Mouse (Mus musculus): ENCODE results near the gene Fam186a. TPM values are rescaled to one million over a fixed set of nuclear protein-coding genes. Genes with fewer than 3 reads are reported as not detected.
"Not testable (repeated sequence)": the region's sequence is repeated elsewhere in the genome, so short reads cannot be mapped to it uniquely, and the experiment has no call there.

Fam186a gene
- polyA plus RNA-seq, 1 experiment from 2014 or later: not detected

DNA sequence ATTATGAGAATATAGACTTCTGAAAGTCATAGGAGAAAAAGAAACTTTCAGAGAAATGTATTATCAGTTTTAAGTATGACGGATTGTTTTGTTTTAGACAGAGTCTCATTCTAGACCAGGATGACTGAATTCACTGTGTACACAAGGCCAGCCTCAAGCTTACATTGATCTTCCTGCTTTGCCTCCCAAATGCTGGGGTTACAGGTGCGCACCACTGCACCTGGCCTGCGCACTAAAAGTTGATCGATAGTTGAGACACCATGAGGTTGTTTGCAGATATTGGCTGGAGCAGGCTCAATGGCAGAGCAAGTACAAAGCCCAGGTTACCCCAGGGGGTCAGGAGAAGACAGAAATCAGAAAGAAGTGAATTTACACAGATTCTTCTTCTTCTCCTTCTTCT lies 55.1 kb downstream of the Fam186a start:
- no peaks in the 10 kb centered on the region for H3K4me1 ChIP-seq (ENCODE audit: control insufficient read depth, insufficient read depth, low read length)
- H3K4me3 ChIP-seq (ENCODE audit: low read depth, low read length): no peak overlapping the region
- H3K27ac ChIP-seq (replicated peaks; ENCODE audit: low read depth, low read length): no peak overlapping the region
- WGBS: 95% methylated on average over 4 of the region's 4 CpGs
- DNase-seq (ENCODE audit: low spot score) (no peak), ATAC-seq (ENCODE audit: low read depth) (no peak)
- no peak overlapping the region for H3K4me2 ChIP-seq (ENCODE audit: low read depth, low read length)
- H3K9me3 ChIP-seq (ENCODE audit: control insufficient read depth, low read length): no peaks in the 10 kb centered on the region
- no peak overlapping the region for H3K9ac ChIP-seq (ENCODE audit: low read depth, low read length)
- H3K36me3 ChIP-seq (ENCODE audit: control insufficient read depth, insufficient read depth, low read length): no peaks in the 10 kb centered on the region
- H3K27me3 ChIP-seq (replicated peaks; ENCODE audit: control insufficient read depth, insufficient read depth, low read length): no peaks in the 10 kb centered on the region

DNA sequence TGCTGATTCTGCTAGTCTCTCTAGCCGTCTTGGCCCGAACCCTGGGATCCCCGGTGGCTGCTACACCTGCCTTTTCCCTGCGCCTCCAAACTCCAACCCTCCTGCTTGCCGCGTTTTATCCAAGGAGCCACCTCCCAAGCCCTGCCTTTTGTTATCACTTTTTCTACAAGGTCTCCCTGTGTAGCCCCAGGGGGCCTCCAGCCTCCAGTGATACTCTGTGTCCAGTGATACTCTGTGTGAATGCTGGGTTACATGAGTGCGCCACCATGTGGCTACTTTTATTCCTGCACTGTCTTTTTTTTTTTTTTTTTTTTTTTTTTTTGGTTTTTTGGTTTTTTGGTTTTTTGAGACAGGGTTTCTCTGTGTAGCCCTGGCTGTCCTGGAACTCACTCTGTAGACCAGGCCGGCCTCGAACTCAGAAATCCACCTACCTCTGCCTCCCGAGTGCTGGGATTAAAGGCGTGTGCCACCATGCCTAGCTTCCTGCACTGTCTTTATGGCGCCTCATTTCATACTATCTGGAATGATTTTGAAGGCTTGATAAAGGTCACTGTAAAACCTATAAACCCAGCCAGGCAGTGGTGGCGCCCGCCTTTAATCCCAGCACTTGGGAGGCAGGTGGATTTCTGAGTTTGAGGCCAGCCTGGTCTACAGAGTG lies 57.4 kb downstream of the Fam186a start:
- ATAC-seq (ENCODE audit: low read depth) (peak; percentile 53; the same call in 1 of the 2 replicates), DNase-seq (ENCODE audit: low spot score) (peak; percentile 34)
- WGBS: 38% methylated on average over 14 of the region's 14 CpGs

DNA sequence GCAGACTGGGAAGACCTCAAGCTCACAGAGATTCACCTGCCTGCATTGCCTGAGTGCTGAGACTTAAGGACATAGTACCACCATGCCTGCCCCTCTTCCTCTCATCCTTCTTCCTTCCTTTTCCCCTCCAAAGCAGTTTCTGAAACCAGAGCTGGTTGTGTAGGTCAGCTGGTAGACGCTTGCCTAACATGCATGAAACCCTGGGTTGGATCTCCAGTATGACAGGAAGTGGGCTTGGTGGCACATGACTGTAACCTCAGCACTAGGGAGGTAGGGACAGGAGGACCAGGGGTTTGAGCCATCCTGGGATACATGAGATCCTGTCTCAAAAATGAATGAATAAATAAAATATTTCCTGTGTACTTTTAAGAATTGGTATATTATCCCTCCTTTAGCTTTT lies 59.3 kb downstream of the Fam186a start:
- DNase-seq (ENCODE audit: low spot score) (no peak), ATAC-seq (ENCODE audit: low read depth) (no peak)
- 38% methylated on average over 1 of the region's 1 CpGs for WGBS
- H3K4me3 ChIP-seq (ENCODE audit: low read depth, low read length): no peak overlapping the region
- H3K9me3 ChIP-seq (ENCODE audit: control insufficient read depth, low read length): no peaks in the 10 kb centered on the region
- H3K4me2 ChIP-seq (ENCODE audit: low read depth, low read length): no peak overlapping the region
- H3K4me1 ChIP-seq (ENCODE audit: control insufficient read depth, insufficient read depth, low read length): no peaks in the 10 kb centered on the region
- no peak overlapping the region for H3K9ac ChIP-seq (ENCODE audit: low read depth, low read length)
- no peaks in the 10 kb centered on the region for H3K27me3 ChIP-seq (replicated peaks; ENCODE audit: control insufficient read depth, insufficient read depth, low read length)
- H3K36me3 ChIP-seq (ENCODE audit: control insufficient read depth, insufficient read depth, low read length): no peaks in the 10 kb centered on the region
- no peak overlapping the region for H3K27ac ChIP-seq (replicated peaks; ENCODE audit: low read depth, low read length)

More for the DNA sequence above, 57.4 kb downstream of the Fam186a start:
- not testable (repeated sequence) for H3K4me2 ChIP-seq (ENCODE audit: low read depth, low read length); H3K4me3 ChIP-seq (ENCODE audit: low read depth, low read length); H3K27me3 ChIP-seq (replicated peaks; ENCODE audit: control insufficient read depth, insufficient read depth, low read length); H3K36me3 ChIP-seq (ENCODE audit: control insufficient read depth, insufficient read depth, low read length); H3K9ac ChIP-seq (ENCODE audit: low read depth, low read length); H3K27ac ChIP-seq (replicated peaks; ENCODE audit: low read depth, low read length); H3K9me3 ChIP-seq (ENCODE audit: control insufficient read depth, low read length); H3K4me1 ChIP-seq (ENCODE audit: control insufficient read depth, insufficient read depth, low read length)

DNA sequence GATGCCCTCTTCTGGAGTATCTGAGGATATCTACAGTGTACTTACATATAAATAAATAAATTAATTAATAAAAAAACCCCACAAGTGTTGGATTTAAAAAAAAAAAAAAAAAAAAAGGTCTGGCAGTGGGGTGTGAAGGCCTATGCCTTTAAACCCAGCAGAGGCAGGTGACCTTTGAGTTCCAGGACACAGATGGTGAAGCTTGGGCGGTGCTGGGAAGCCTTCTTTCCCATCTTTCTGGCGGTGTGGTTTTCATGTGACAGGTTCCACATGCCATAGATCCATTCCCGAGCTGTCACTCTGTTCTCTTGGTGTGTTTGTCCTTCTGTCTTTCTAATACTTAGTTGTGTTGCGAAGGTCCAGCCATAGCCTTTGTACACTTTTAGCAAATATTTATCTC lies 59.8 kb downstream of the Fam186a start:
- Histone ChIP-seq H3K27ac (replicated peaks; ENCODE audit: low read depth, low read length) (no peak overlapping the region), H3K9ac (ENCODE audit: low read depth, low read length) (no peak overlapping the region), H3K4me2 (ENCODE audit: low read depth, low read length) (no peak overlapping the region), H3K9me3 (ENCODE audit: control insufficient read depth, low read length) (no peaks in the 10 kb centered on the region), H3K4me3 (ENCODE audit: low read depth, low read length) (no peak overlapping the region), H3K27me3 (replicated peaks; ENCODE audit: control insufficient read depth, insufficient read depth, low read length) (no peaks in the 10 kb centered on the region), H3K4me1 (ENCODE audit: control insufficient read depth, insufficient read depth, low read length) (no peaks in the 10 kb centered on the region), H3K36me3 (ENCODE audit: control insufficient read depth, insufficient read depth, low read length) (no peaks in the 10 kb centered on the region)
- DNase-seq (ENCODE audit: low spot score): no peak
- WGBS: 84% methylated on average over 4 of the region's 4 CpGs
- no peak for ATAC-seq (ENCODE audit: low read depth)

DNA sequence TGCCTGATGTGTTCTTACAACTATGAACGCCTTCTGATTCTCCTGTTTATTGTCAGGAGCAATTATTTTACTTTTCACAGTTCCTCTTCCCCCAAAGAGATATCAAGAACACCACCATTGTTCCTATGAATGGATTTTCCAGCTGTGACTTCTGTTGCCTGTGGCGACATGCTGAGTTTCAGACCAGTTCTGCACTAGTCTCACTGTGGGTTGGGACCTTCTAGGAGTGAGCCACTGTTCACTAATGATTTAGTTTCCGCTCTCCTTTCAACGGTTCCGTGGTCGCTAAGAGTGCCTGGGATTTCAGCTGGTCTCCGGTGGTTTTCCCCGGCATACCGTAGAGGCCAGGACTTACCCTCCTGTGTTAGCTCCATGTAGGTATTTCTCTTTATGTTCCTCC lies 62.0 kb downstream of the Fam186a start:
- Histone ChIP-seq H3K9ac (ENCODE audit: low read depth, low read length) (no peak overlapping the region), H3K4me3 (ENCODE audit: low read depth, low read length) (no peak overlapping the region), H3K4me1 (ENCODE audit: control insufficient read depth, insufficient read depth, low read length) (no peaks in the 10 kb centered on the region), H3K27me3 (replicated peaks; ENCODE audit: control insufficient read depth, insufficient read depth, low read length) (no peaks in the 10 kb centered on the region), H3K36me3 (ENCODE audit: control insufficient read depth, insufficient read depth, low read length) (no peaks in the 10 kb centered on the region), H3K9me3 (ENCODE audit: control insufficient read depth, low read length) (no peaks in the 10 kb centered on the region), H3K27ac (replicated peaks; ENCODE audit: low read depth, low read length) (no peak overlapping the region), H3K4me2 (ENCODE audit: low read depth, low read length) (no peak overlapping the region)
- 75% methylated on average over 9 of the region's 9 CpGs for WGBS
- ATAC-seq (ENCODE audit: low read depth) (no peak), DNase-seq (ENCODE audit: low spot score) (no peak)

DNA sequence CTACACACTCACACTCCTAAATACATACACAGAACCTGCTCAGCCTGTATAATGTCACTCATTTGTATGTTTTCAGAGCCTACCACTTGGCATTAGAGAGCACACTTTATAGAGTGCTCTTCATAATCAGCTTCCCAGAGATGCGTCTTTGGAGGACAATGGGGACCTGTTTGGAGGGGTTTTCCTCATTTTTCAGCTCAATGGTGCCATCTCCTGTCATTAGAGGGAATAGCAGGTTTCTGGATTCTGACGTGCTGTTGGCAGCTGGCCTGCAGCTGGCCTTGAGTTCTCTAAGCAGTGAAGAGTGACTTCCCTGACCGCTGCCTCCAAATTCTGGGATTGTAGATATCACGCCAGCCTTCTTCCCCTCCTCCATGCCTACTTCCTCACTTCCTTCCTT lies 62.5 kb downstream of the Fam186a start:
- H3K36me3 ChIP-seq (ENCODE audit: control insufficient read depth, insufficient read depth, low read length): no peaks in the 10 kb centered on the region
- H3K27ac ChIP-seq (replicated peaks; ENCODE audit: low read depth, low read length): no peak overlapping the region
- DNase-seq (ENCODE audit: low spot score) (peak; percentile 88), ATAC-seq (ENCODE audit: low read depth) (peak; percentile 84)
- no peak overlapping the region for H3K9ac ChIP-seq (ENCODE audit: low read depth, low read length)
- no peaks in the 10 kb centered on the region for H3K4me1 ChIP-seq (ENCODE audit: control insufficient read depth, insufficient read depth, low read length)
- 8% methylated on average over 4 of the region's 4 CpGs for WGBS
- no peak overlapping the region for H3K4me3 ChIP-seq (ENCODE audit: low read depth, low read length)
- H3K4me2 ChIP-seq (ENCODE audit: low read depth, low read length): no peak overlapping the region
- H3K27me3 ChIP-seq (replicated peaks; ENCODE audit: control insufficient read depth, insufficient read depth, low read length): no peaks in the 10 kb centered on the region
- no peaks in the 10 kb centered on the region for H3K9me3 ChIP-seq (ENCODE audit: control insufficient read depth, low read length)

DNA sequence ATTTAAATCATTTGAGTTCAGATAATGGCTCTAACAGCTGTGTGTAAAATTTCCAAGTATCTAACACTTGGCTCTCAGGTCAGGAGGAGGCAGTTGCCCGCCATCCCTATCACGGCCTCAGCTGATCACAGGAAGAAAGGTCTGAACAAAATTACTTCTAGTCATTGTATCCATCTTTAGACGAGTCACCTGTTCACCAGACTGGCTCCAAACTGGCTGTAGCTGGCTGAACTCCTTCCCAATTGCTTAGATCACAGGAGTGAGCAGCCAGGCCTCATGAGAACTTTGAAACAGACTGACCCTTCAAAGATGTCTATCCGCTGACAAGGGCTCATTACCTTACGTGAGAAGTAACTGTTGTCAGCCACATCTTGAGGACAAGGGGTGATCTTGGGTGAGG lies 63.6 kb downstream of the Fam186a start:
- Histone ChIP-seq H3K9ac (ENCODE audit: low read depth, low read length) (no peak overlapping the region), H3K9me3 (ENCODE audit: control insufficient read depth, low read length) (no peaks in the 10 kb centered on the region), H3K4me1 (ENCODE audit: control insufficient read depth, insufficient read depth, low read length) (no peaks in the 10 kb centered on the region), H3K27me3 (replicated peaks; ENCODE audit: control insufficient read depth, insufficient read depth, low read length) (no peaks in the 10 kb centered on the region), H3K36me3 (ENCODE audit: control insufficient read depth, insufficient read depth, low read length) (no peaks in the 10 kb centered on the region), H3K4me2 (ENCODE audit: low read depth, low read length) (no peak overlapping the region), H3K4me3 (ENCODE audit: low read depth, low read length) (no peak overlapping the region), H3K27ac (replicated peaks; ENCODE audit: low read depth, low read length) (no peak overlapping the region)
- no peak for ATAC-seq (ENCODE audit: low read depth)
- DNase-seq (ENCODE audit: low spot score): no peak
- WGBS: 71% methylated on average over 5 of the region's 5 CpGs

DNA sequence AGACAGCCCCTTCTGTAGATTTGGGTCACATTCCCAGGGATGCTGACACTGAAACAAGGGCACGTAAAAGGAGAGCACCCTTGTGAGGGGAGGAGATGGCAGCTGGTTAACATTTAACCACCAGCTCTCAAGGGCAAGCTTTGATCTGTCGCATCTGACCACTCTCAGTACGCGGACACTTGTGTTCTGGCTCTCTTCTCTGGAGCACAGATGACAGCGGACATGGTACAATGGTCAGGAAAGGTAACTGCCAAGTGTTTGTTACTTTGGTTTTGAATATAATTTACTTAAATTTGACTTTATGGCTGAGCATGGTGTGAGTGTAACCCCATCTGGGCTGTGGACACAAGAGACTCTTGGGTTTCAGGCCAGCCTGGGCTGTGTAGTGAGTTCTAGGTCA lies 64.1 kb downstream of the Fam186a start:
- no peaks in the 10 kb centered on the region for H3K27me3 ChIP-seq (replicated peaks; ENCODE audit: control insufficient read depth, insufficient read depth, low read length)
- no peak overlapping the region for H3K4me3 ChIP-seq (ENCODE audit: low read depth, low read length)
- no peak overlapping the region for H3K4me2 ChIP-seq (ENCODE audit: low read depth, low read length)
- DNase-seq (ENCODE audit: low spot score) (no peak), ATAC-seq (ENCODE audit: low read depth) (no peak)
- WGBS: 67% methylated on average over 5 of the region's 5 CpGs
- no peaks in the 10 kb centered on the region for H3K36me3 ChIP-seq (ENCODE audit: control insufficient read depth, insufficient read depth, low read length)
- no peak overlapping the region for H3K27ac ChIP-seq (replicated peaks; ENCODE audit: low read depth, low read length)
- no peak overlapping the region for H3K9ac ChIP-seq (ENCODE audit: low read depth, low read length)
- H3K4me1 ChIP-seq (ENCODE audit: control insufficient read depth, insufficient read depth, low read length): no peaks in the 10 kb centered on the region
- H3K9me3 ChIP-seq (ENCODE audit: control insufficient read depth, low read length): no peaks in the 10 kb centered on the region

DNA sequence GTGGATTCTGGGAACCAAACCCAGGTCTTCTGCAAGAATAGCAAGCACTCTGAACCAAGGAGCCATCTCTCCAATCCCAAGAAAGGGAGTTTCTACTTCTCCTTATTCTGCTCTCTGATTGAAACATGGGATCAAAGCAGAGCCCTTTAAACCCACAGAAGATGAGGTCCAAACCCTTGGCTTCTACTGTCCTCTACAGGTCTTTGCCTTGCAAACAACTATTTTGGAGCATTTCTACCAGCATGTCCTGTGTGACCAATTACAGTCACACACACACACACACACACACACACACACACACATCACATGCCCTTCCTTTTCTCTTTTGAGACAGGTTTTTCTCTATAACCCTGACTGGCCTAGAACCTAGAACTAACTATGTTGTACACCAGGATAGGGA lies 70.2 kb downstream of the Fam186a start:
- Histone ChIP-seq H3K9ac (ENCODE audit: low read depth, low read length) (no peak overlapping the region), H3K36me3 (ENCODE audit: control insufficient read depth, insufficient read depth, low read length) (no peaks in the 10 kb centered on the region), H3K9me3 (ENCODE audit: control insufficient read depth, low read length) (no peaks in the 10 kb centered on the region), H3K4me1 (ENCODE audit: control insufficient read depth, insufficient read depth, low read length) (no peaks in the 10 kb centered on the region), H3K4me2 (ENCODE audit: low read depth, low read length) (no peak overlapping the region), H3K4me3 (ENCODE audit: low read depth, low read length) (no peak overlapping the region), H3K27me3 (replicated peaks; ENCODE audit: control insufficient read depth, insufficient read depth, low read length) (no peaks in the 10 kb centered on the region), H3K27ac (replicated peaks; ENCODE audit: low read depth, low read length) (no peak overlapping the region)
- ATAC-seq (ENCODE audit: low read depth): no peak
- no peak for DNase-seq (ENCODE audit: low spot score)

Data from embryonic facial prominence, embryonic 14.5 days (tissue).